Mouse (Mus musculus): ENCODE results near the gene Fbxo48.

DNA sequence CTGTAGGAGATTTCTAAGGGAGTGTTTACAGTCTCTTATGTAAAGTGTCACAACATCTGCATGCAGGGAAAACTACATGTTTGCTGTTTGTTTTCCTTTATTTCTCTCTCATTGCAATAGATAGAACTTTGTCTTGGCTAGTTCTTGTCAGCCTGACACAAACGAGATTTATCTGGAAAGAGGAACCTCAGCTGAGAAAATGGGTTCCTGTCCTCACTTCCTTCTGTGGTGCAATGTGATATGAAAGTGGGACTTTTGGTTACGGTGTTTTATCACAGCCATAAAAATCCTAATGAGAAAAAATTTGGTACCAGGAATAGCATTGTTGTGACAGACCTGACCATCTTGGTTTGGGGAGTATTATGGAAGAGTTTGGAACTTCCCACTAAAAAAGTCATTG is 18.5 kb downstream of the Fbxo48 start:
- no peak for TF ChIP-seq CTCF (IDR thresholded peaks at IDR 0.05; ENCODE audit: control insufficient read depth, insufficient read depth, low read length)
- no peak for TF ChIP-seq POLR2A (IDR thresholded peaks at IDR 0.05; ENCODE audit: borderline replicate concordance, control insufficient read depth, low read depth, low read length)
